Mouse (Mus musculus) cerebellum, adult 11-12 months (tissue): ENCODE results near the gene Lilra5.
"Not testable (repeated sequence)": the region's sequence is repeated elsewhere in the genome, so short reads cannot be mapped to it uniquely, and the experiment has no call there.

Experiments
- DNase-seq: peaks from one replicate; pipeline ENCODE4 v3.0.0; 2022

Lilra5 gene

DNA sequence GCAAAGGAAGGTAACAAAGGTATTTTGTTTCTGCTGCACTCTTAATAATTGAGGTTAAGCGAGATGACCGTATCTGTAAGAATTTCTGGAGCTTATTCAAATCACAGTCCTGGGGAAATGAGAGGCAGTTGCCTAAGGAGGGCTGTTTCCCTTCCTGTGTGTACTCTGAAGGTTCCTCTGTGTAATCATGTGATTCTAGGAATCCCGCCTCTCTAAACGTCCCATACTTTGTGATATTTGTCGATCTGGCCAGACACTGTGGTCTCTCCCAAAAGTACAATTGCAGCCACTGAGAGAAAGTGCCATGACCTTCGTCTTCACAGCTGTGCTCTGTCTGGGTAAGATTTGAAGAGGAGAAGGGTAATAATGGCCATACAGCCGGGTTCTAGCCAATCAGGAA lies at the start of gene Lilra5:
Gene Lilra5 (plus strand): TSS at position 301 of the 400 bp plus-strand sequence.
- no peak for DNase-seq

DNA sequence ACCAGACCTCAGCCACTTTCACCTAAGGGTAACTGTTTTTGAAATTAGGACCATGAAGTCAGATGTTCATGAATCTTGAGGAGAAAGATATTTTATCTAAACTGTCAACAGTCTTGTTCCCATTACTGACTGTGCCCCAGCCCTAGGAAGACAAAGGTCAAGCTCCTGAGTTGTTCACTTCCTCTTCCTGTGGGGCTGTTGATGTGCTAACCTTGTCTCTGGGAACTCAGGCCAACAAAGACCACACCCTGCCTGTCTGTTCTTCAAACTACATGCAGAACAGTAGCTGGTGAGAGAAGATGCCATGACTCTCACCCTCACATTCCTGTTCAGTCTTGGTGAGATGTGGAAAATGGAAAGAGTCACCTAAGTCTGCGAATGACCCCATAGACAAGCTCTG lies 30.4 kb upstream of the Lilra5 start:
- no peak for DNase-seq

DNA sequence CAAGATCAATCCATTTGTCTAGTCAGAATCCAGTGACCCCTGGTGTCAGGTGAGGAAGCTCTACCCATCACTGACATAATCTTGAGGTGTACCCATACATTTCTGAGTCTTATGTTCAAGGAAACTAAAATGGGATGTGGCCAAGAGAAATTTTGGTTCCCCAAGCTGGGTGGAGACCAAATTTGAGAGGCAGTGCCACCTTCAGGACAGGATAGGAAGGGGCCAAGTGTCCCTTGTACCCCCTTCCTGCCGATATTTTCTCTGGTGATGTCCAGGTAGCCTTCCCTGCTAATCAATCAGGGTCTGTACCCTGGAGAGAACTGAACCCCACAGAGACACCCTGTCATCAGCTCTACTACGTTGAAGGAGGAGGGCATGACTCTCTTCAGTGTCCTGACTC lies 28.9 kb upstream of the Lilra5 start:
- DNase-seq = no peak

DNA sequence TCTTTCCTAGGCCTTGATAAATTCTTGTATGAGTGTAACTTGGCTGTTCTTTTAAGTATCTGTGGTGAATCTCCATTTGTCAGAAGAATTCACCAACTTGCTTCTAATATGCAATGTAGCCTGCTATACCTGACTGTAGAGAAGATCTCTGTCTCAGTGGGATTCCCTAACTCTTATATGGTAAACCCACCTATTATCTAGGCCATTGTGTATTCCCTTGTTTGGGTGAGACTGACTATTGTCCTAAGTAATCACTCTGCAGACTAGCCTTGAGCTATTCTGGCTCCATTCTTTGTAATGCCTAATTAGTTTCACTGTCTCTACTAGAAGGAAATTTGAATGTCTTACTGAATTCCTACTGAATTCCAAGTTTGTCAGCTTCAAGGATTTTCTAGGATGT lies 24.1 kb upstream of the Lilra5 start:
- not testable (repeated sequence) for DNase-seq

DNA sequence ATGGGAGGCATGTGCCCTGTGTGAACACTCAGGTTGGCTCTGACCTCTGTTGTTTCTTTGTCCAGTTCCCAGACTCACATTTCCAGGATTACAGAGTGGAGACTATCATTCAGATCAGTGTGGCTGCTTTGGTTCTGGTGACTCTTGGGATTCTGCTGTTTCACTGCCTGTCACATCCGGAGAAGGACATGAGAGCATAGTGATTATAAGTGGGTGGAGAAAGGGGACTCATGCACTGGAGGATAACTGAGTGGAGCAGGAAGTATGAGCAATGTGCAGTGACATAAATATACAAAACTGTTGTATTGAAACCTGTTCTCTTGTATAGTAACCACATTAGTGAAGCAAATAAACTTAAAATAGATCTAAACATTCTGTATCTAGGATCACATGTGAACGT lies 22.2 kb upstream of the Lilra5 start:
- DNase-seq = no peak

DNA sequence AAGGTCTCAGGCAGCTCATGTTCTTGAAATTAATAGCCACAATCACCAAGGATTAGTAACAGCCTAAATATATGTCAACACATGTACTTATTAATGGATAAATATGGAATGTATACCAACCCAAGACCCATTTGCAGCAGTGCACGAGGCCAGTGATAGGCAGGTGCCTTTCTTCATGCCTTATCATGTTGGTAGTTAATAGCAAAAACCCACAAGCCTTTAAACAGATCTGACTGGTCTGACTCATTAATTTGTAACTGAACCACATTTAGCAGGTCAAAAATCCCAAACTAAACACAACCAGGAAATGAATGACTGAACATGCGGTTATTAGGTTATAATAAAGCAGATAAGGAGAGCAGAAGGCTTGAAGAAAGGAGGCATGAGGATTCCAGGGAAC lies 21.7 kb upstream of the Lilra5 start:
- no peak for DNase-seq

DNA sequence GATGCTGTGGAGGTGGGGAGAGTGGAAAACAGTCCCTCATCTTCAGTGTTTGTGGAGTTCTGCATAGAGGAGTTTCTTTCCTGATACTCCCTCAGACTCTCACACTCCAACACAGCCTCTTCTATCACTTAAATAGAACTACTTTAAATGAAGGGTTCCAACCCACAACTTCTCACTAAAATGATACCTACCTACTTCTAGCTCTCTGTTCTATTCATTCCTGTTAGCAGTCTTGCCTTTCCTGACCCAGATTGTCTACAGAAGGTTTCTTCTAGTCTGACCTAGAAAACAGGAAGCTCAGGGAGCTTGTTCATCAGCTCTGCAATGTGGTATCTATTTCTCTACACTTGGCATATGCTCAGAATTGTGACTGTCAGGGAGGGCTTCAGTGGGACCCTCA lies 2.0 kb upstream of the Lilra5 start:
- no peak for DNase-seq

DNA sequence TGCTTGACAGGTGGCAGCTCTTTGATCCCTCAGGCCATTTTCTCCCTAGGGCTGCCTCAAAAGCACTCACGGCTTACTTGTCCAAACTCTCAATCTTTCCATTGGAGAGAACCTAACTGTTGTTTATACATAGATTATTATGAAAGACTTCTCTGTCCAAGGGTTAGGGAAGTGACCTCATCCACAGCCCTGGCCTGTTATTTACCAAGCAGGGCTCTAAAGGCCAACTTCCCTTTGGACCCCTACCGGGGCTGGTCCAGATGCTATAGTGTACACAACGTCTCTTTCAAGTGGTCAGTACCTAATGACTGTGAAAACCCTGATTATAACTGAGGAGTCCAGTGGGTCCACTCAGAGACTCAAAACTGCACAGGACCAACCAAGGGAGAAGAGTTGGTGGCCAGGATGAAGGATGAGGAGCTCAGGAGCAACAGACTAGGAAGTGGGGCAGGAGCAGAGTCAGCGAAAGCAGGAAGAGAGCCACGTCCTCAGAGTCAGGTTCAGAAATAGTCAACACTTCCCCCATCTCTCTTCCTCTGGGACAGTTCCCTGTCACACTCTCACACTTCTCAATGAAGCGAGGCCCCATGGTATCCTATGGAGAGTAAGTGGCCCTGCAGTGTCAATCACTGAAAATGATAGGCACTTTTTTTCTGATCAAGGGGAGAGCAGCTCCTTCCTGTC lies 1.6 kb downstream of the Lilra5 start:
- no peak for DNase-seq

DNA sequence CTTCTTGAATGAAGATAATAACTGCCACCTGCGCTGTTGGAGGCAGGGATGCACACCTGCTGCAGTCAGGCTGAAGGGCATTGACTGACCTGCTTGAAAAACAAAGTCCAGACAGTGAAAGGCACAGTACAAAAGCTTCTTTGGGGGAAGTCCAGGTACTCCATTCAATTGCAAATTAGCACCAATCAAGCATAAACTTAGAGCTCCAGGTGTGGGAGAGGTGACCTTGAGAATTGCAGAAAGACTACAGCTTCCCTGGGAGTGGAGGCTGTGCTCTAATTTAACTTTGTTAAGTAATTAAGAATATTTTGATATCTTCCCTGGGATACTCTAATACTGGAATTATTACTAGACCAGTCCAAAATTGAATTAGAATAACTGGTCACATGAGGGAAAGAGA lies 13.7 kb downstream of the Lilra5 start:
- DNase-seq = not testable (repeated sequence)

DNA sequence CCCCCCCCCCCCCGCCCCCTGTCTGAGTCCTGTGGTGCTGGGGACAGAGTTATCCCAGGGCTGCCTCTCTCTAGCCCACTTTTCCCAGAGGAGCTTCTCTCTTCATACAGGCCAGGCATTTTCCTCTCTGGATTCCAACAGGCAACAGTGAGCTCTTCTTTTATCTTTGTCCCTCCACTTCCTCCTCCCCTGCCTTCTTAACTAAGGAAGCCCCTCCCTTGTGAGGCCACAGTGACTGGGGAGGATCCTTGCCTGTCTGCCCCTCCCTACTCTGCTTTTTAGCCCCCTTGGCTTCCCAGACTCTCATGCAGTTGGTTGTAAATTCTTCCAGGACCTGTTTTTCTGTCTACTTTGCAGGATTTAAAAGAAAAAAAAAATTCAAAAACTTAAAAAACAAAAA lies 18.5 kb downstream of the Lilra5 start:
- not testable (repeated sequence) for DNase-seq

DNA sequence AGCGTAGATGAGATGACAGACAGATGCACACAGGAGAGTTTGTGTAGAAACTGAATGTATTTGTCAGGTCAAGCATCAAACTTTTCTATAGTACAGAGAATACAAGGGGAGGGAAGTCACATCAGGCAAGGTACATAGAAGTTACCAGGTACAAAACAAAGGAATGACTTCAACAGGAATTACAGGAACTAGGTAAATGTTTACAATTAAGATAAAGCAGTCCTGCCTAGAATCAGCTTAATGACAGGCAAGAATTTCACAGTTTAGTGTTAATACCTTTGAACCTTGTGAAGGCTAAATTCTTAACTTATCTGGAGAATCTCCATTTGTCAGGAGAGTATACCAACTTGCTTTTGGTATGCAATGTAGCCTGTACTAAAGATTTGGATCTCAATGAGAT lies 23.0 kb downstream of the Lilra5 start:
- DNase-seq = not testable (repeated sequence)

DNA sequence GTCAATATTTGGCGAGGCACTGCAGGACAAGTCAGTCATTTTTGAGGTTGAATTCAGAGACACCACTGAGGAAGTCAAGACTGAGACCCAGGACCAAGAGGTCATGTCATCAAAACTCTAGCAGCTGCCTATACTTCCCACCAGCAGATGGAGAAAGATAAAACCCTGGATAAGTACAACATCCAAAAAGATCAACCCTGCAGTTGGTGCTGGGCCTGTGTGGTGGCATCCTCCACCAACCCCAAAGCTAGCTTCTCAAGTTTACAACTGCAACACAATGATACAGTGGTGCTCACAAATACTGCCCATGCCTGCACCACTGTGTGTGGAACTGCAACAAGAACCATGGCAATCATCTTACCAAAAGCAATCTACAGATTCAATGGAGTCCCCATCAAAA lies 34.6 kb downstream of the Lilra5 start:
- DNase-seq = not testable (repeated sequence)

DNA sequence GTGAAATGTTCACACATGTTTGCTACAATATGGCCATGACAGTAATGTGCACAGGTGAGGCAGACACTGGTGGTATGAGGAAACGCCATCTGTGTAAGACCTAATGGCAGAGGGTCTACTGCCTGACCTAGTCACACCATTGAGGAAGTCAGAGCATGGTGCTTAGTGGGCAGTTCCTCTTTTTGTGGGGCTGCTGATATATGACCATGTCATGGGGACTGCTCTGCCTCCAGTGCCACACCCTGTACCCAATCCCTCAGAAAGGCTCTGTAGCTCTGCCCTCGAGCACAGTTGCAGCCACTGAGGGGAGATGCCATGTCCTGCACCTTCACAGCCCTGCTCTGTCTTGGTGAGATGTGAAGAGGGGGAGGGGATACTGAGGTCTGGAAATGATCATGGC lies 36.3 kb downstream of the Lilra5 start:
- DNase-seq = not testable (repeated sequence)

DNA sequence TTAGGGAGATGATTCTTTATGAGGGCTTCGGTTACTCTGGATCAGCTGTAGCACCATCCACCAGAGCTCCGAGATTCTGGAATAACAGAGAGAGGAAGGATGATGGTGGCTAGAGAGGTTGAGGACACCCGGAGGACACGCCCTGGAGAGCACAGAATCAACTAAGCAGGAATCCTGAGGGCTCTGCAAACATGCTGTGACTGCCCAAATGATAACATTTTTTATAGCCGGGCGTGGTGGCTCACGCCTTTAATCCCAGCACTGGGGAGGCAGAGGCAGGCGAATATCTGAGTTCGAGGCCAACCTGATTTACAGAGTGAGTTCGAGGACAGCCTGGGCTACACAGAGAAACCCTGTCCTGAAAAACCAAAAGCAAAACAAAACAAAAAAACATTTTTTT lies 37.9 kb downstream of the Lilra5 start:
- not testable (repeated sequence) for DNase-seq

DNA sequence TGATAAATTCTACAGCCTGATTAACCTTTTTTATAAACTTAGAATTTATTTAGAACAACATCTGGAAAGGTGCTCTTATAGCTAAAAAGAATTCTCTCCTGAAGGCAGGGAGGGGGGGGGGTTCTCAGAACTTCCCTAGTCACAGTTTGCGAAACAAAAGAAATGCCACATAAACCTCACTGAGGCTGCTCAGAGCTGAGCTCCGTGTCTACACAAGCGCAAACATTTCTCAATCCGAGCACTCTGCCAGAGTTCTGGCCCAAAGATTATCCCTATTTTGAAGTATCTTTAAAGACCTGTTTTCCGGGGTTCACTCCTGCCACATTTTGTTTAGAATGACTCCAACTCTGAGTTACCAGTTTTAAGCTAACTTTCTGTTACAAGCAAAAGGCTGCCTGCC lies 55.1 kb downstream of the Lilra5 start:
- no peak for DNase-seq
